Mouse (Mus musculus) mature B cell (primary cell): ENCODE measurements around the gene Cish.

Experiments used
- in situ Hi-C: fragments of 300-500 bp; cut with MboI; formaldehyde crosslinking; loops from 2 replicates; pipeline ENCODE4 v1.14.3; 2019

Cish gene

GRCm38 (mm10) chr9:107344027-107344426 is 48.2 kb downstream of the Cish start:
- in situ Hi-C loops: no loop called here

- in situ Hi-C loops: no loop called here
Measured at GRCm38 (mm10) chr9:107346081-107346480, 50.3 kb downstream of the Cish start.

- in situ Hi-C loops: no loop called here
Measured at GRCm38 (mm10) chr9:107347586-107348183, 51.9 kb downstream of the Cish start.

- in situ Hi-C loops: no loop called here
Measured at GRCm38 (mm10) chr9:107349321-107349720, 53.5 kb downstream of the Cish start.
